Mouse (Mus musculus): ENCODE measurements around the gene Kmt2b.

- TF ChIP-seq CTCF (IDR thresholded peaks at IDR 0.05; ENCODE audit: low read depth) = no peak
- no peak for TF ChIP-seq EP300 (IDR thresholded peaks at IDR 0.05; ENCODE audit: low read depth)
Observed at GRCm38 (mm10) chr7:30572389-30572788, 16.1 kb downstream of the Kmt2b start.
